14 mouse cellular contexts compared by ENCODE assay signal in genomic region chr1:37149866-37150265, GRCm38 (mm10).
DNase-seq lines count a peak whose midpoint lies in the region; ATAC-seq and TF ChIP-seq lines count a peak whose summit lies in the region.
"Had no signal": no experiment of that assay in that cellular context is flagged by ENCODE, and none has a peak within 500 bp of the region (broad histone marks: within the 10 kb centered on the region; RNA-seq: fewer than 3 reads in every experiment).

No protein-coding gene starts in this region.

- peak; percentile 43; the same call in 1 of the 2 replicates for ATAC-seq in hindbrain, postnatal 0 days
- no peak for ATAC-seq in hindbrain, embryonic 11.5 days (ENCODE audit: low FRiP score)
- ATAC-seq: inflammation-experienced regulatory T-cells, adult 6 months had no signal

- peak overlapping the region; percentile 60 for H3K27ac ChIP-seq in hindbrain, postnatal 0 days
- H3K27ac ChIP-seq in hindbrain, embryonic 11.5 days (ENCODE audit: low read depth, low read length): no peak overlapping the region
- H3K27ac ChIP-seq: embryonic facial prominence, embryonic 13.5 days; forebrain, embryonic 10.5 days; heart, embryonic 10.5 days; neural tube, embryonic 15.5 days had no signal

- TF ChIP-seq CTCF in hindbrain, postnatal 0 days (IDR thresholded peaks at IDR 0.05; ENCODE audit: low read depth): no peak

- no peaks in the 10 kb centered on the region for H3K9me3 ChIP-seq in hindbrain, postnatal 0 days (ENCODE audit: low read length)
- no peaks in the 10 kb centered on the region for H3K9me3 ChIP-seq in hindbrain, embryonic 11.5 days (ENCODE audit: control insufficient read depth, low read length)
- H3K9me3 ChIP-seq: embryonic facial prominence, embryonic 13.5 days; forebrain, embryonic 10.5 days; heart, embryonic 10.5 days; neural tube, embryonic 15.5 days had no signal

- no peaks in the 10 kb centered on the region for H3K36me3 ChIP-seq in hindbrain, postnatal 0 days (ENCODE audit: insufficient read depth, low read length)
- no peaks in the 10 kb centered on the region for H3K36me3 ChIP-seq in hindbrain, embryonic 11.5 days (ENCODE audit: control insufficient read depth, insufficient read depth, low read length)
- H3K36me3 ChIP-seq: embryonic facial prominence, embryonic 13.5 days; forebrain, embryonic 10.5 days; heart, embryonic 10.5 days; neural tube, embryonic 15.5 days had no signal

- H3K27me3 ChIP-seq in hindbrain, postnatal 0 days (ENCODE audit: insufficient read depth, low read length): no peaks in the 10 kb centered on the region
- no peaks in the 10 kb centered on the region for H3K27me3 ChIP-seq in hindbrain, embryonic 11.5 days (ENCODE audit: control insufficient read depth, insufficient read depth, low read length)
- H3K27me3 ChIP-seq: embryonic facial prominence, embryonic 13.5 days; neural tube, embryonic 15.5 days had no signal

- WGBS in hindbrain, postnatal 0 days: 76% methylated on average over 7 of the region's 7 CpGs
- 95% methylated on average over 7 of the region's 7 CpGs for WGBS in hindbrain, embryonic 11.5 days

- H3K4me2 ChIP-seq in hindbrain, postnatal 0 days (ENCODE audit: low read depth, low read length): no peak overlapping the region
- no peak overlapping the region for H3K4me2 ChIP-seq in hindbrain, embryonic 11.5 days (replicated peaks; ENCODE audit: low read depth, low read length)
- H3K4me2 ChIP-seq: embryonic facial prominence, embryonic 13.5 days; neural tube, embryonic 15.5 days had no signal

- intact Hi-C loops in left cerebral cortex, postnatal 14 days (cut with DNase I): no loop called here
- intact Hi-C loops in gastrocnemius, postnatal 36 days (cut with DNase I): no loop called here

- no peaks in the 10 kb centered on the region for H3K4me1 ChIP-seq in hindbrain, postnatal 0 days (ENCODE audit: insufficient read depth, low read length)
- H3K4me1 ChIP-seq in hindbrain, embryonic 11.5 days (replicated peaks; ENCODE audit: control insufficient read depth, insufficient read depth, low read length): no peaks in the 10 kb centered on the region
- H3K4me1 ChIP-seq: embryonic facial prominence, embryonic 13.5 days; forebrain, embryonic 10.5 days; heart, embryonic 10.5 days; neural tube, embryonic 15.5 days had no signal

- no peak overlapping the region for H3K4me3 ChIP-seq in hindbrain, postnatal 0 days (ENCODE audit: low read length)
- H3K4me3 ChIP-seq in hindbrain, embryonic 11.5 days (ENCODE audit: low read depth, low read length): no peak overlapping the region
- H3K4me3 ChIP-seq: embryonic facial prominence, embryonic 13.5 days; forebrain, embryonic 10.5 days; heart, embryonic 10.5 days; neural tube, embryonic 15.5 days had no signal

- no peak overlapping the region for H3K9ac ChIP-seq in hindbrain, postnatal 0 days (replicated peaks; ENCODE audit: low read length)
- no peak overlapping the region for H3K9ac ChIP-seq in hindbrain, embryonic 11.5 days (ENCODE audit: low read depth, low read length)
- H3K9ac ChIP-seq: embryonic facial prominence, embryonic 13.5 days; neural tube, embryonic 15.5 days had no signal

- DNase-seq in hindbrain, postnatal 0 days (ENCODE audit: low spot score): peak; percentile 51
- no peak for DNase-seq in hindbrain, embryonic 11.5 days (ENCODE audit: low spot score)
- DNase-seq in brain, adult 2 months (ENCODE audit: low read depth, low spot score): peak; percentile 84
- peak; percentile 16 to 45 for DNase-seq in frontal cortex, postnatal 36 days (ENCODE audit: low spot score in 2 of 2)
- peak; percentile 40 to 75 for DNase-seq in left cerebral cortex, postnatal 14 days (ENCODE audit: low spot score in 2 of 2)
- no peak for DNase-seq in heart, postnatal 4 days
- DNase-seq in gastrocnemius, postnatal 36 days: no peak
- DNase-seq: cerebellum, adult 11 months; lung, adult 2 months had no signal

Comparison
In these comparisons a context has a peak if more than half of its experiments do, and no peak if none do; other contexts are left out.
1. DNase-seq: peak in hindbrain, postnatal 0 days (single experiment), brain, adult 2 months (single experiment), frontal cortex, postnatal 36 days (2 of 2) and left cerebral cortex, postnatal 14 days (2 of 2); none in hindbrain, embryonic 11.5 days (single experiment), heart, postnatal 4 days (single experiment) and gastrocnemius, postnatal 36 days (0 of 2).